Comparison of ENCODE assay signal across 1 mouse cellular context in the genomic region with DNA sequence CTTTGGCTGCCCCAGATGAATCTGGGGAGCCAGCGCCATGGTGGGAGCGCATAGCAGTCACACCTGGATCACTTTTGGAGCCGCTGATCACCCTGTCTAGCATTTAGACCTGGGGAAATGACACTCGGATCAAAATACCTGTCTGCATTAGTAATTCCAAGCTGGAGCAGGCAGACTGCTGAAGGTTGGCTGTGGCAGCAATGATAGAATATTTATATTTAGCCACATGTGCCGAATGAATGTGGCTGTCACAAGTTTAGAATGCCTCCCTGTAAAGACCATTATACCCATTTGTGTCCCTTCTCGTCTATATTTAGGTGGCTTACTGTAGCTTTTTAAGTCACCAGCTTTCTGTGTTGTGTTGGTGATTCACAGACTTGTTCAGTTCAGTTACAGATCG.
TF ChIP-seq lines count a peak whose summit lies in the region.

No protein-coding gene starts in this region.

TF ChIP-seq in MEL, 35 proteins besides CTCF, POLR2A, EP300 and RAD21 (continued from another document):
- TF ChIP-seq ELF1 (IDR thresholded peaks at IDR 0.05; ENCODE audit: low read depth, low read length) = no peak
- TF ChIP-seq USF1 (IDR thresholded peaks at IDR 0.05; ENCODE audit: low read depth, low read length) = no peak
- TF ChIP-seq SIN3A (IDR thresholded peaks at IDR 0.05; ENCODE audit: low read length) = no peak
- no peak for TF ChIP-seq NRF1 (IDR thresholded peaks at IDR 0.05; ENCODE audit: insufficient read depth, low read depth, low read length, poor library complexity, severe bottlenecking)
- TF ChIP-seq TAL1 (IDR thresholded peaks at IDR 0.05; ENCODE audit: low read length) = no peak
- no peak for TF ChIP-seq ZKSCAN1 (IDR thresholded peaks at IDR 0.05; ENCODE audit: low read depth, low read length)
- no peak for TF ChIP-seq MAX (IDR thresholded peaks at IDR 0.05; ENCODE audit: low read length)
- TF ChIP-seq CHD1 (IDR thresholded peaks at IDR 0.05; ENCODE audit: low read depth, low read length) = no peak
- no peak for TF ChIP-seq POLR2AphosphoS5 (IDR thresholded peaks at IDR 0.05; ENCODE audit: borderline replicate concordance, low read depth, low read length)
